Mouse (Mus musculus) frontal cortex, postnatal 14 days (tissue): Measurements from ENCODE around the gene Aco2.
A peak's percentile ranks its signal among the peaks of the same experiment; 100 is the strongest.

Experiments
- DNase-seq, 2 experiments: peaks; one replicate each; pipeline ENCODE4 v3.0.0; 2022; ENCODE audit warnings: low spot score in 2 of 2

Aco2 gene

DNA sequence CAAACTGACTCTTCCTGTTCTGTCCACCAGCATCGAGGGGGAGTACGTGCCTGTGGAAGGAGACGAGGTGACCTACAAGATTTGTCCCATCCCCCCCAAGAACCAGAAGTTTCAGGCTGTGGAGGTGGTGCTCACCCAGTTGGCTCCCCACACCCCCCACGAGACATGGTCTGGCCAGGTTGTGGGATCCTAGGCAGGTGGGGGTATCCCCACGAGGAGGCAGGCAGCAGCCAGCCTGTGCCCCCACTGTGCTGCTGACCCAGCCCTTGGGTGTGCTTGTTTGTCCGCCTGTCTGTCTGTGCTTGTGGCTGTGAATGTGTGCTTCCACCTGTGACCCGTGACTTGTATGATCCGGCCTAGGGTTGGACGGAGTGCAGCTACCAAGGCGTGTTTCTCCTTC is 77.0 kb downstream of the Aco2 start:
- no peak for DNase-seq

- DNase-seq, result no peak
These were observed 77.5 kb downstream of the Aco2 start for GRCm38 (mm10) chr15:81949476-81950131.

GRCm38 (mm10) chr15:81950716-81951115 is 78.6 kb downstream of the Aco2 start:
- DNase-seq, result no peak

DNA sequence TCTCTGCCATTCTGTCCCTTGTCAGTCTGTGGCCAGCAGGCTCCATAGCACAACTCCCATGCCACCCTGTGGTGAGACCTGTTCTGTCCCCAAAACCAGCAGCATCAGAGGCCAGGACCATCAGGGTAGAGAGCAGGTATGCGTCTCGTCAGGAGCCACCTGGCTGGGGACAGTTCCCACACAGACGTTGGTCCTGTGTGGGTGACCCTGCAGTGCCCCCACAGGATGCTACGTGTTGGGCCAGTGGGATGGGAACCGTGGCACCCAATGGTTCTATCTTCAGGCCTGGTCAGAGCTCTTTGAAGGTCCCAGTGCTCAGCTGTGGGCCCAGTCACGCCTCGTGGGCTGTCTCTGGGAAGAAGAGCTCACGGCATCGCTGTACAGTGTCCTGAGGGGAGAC is 79.0 kb downstream of the Aco2 start:
- DNase-seq, result no peak

- DNase-seq, result no peak
These were observed 80.2 kb downstream of the Aco2 start for GRCm38 (mm10) chr15:81952310-81952709.

DNA sequence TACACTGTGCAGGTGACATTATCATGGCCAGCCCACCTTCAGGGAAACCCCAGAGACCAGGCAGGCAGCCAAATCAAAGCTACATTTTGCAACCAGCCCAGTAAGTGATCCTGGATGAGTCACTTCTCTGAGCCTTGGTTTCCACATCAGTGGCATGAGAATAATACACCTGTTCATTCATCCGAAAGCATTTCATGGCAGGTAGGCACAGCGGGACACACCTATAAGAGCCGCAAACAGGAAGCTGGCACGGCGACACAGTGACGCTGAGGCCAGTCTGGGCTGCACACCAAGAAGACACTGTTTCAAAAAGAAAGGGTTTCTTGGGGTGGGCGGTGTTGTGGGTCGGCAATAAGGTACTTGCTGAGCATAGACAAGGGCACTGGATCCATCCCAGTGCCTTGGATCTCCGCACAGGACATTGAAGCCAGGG is 82.1 kb downstream of the Aco2 start:
- no peak for DNase-seq

- no peak for DNase-seq
These were observed 82.6 kb downstream of the Aco2 start for GRCm38 (mm10) chr15:81954716-81955115.

DNA sequence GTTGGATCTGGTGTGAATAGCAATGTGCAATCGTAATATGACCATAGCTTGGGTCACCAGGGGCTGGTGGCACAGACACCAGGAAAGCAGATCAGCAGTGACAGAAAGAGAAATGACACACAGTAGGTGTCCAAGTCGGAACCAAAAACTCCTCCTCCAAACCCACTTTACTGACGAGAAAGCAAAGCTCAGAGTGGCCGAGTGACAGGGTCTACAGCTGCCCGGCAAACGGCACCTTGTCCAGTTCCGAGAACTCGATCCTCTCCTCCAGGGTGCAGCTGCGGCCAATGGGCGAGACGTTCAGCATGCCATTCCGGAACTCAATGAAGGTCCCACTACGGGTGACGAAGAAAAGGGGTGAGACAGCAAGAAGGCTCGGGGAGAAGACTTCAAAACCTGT is 83.3 kb downstream of the Aco2 start:
- no peak for DNase-seq

GRCm38 (mm10) chr15:81956457-81956856 is 84.3 kb downstream of the Aco2 start:
- no peak for DNase-seq

- no peak for DNase-seq
These were observed 85.5 kb downstream of the Aco2 start for GRCm38 (mm10) chr15:81957598-81957997.

- no peak for DNase-seq
These were observed 86.8 kb downstream of the Aco2 start for GRCm38 (mm10) chr15:81958906-81959305.

- peak; percentile 93 to 97 for DNase-seq
These were observed 88.3 kb downstream of the Aco2 start, which contains the start of gene Pmm1 for GRCm38 (mm10) chr15:81960171-81961077. Pmm1 (minus strand) TSS chr15:81960930.

DNA sequence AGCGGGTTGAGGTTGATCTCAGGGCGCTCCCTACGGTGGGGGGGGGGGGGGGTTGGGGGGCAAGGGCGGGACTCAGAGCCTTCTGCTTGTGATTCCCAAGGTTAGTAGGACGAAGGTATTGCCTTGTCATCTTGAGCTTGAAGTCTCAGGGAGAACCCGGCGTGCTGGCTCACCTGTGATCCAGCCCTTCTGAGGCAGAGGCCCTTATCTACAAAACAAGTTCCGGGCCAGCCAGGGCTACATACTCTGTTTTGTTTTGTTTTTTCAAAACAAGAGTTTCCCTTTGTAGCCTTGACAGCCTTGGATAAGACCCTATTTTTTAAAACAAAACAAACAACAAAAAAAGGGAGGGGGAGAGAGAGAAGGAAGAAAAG is 89.0 kb downstream of the Aco2 start:
- DNase-seq, result no peak

GRCm38 (mm10) chr15:81964262-81964661 is 92.2 kb downstream of the Aco2 start:
- no peak for DNase-seq
